Mouse (Mus musculus) hindlimb bud, embryonic 11.5 days (tissue): ENCODE data around the gene Pgm2.

Experiments used
- DNase-seq: peaks from one replicate; pipeline ENCODE4 v3.0.0-alpha.2; 2012; ENCODE audit warnings: low read depth, low spot score; ENCODE audit errors: extremely low spot score

Pgm2 gene

GRCm38 (mm10) chr5:64173302-64173701 lies 80.6 kb downstream of the Pgm2 start:
- DNase-seq, result no peak

DNA sequence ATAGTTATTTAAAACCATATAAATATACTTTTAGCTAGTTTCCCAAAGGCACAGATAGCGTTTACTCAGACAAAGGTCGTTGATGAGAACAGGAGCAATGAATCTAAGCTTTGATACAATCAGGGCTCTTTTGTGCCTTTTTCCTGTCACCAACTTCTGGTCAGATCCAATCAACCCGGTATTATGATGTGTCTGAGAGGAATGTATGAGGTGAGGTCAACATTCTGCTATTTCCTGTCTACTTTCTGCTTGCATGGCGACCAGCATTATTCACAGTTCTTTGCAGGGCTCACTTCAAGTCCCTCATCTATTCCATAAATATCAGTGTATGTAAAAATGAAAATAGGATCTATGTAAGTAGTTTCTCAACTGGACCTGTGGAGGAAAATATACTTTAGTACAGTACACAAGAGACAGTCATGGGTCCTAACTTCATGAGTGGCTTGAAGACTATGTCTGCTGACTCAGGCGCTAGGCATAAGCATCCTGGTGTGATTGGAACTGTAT lies 81.7 kb downstream of the Pgm2 start:
- no peak for DNase-seq
